Mouse (Mus musculus) megakaryocyte progenitor cell, adult 5-6 weeks (primary cell): ENCODE data around the gene Pla2g7. TPM values are rescaled to one million over a fixed set of nuclear protein-coding genes. Genes with fewer than 3 reads are reported as not detected.

Experiments
- ATAC-seq: replicated peaks from 2 replicates; pipeline ENCODE4 v1.8.0; 2016; ENCODE audit warnings: mild to moderate bottlenecking, moderate TSS enrichment, inconsistent platforms; ENCODE audit not compliant: poor library complexity
- total RNA-seq, 2 experiments: library from RNA; stranded (forward) in 1 of 2; stranded (reverse) in 1 of 2; fragments of 157-497, 149-512 nt in 1 of 2; fragments of 200-1000 nt in 1 of 2; gene quantifications; 2 replicates each; pipeline versions ENCODE4 v1.2.3 to v1.2.4; 2015 to 2017

The Pla2g7 gene
- total RNA-seq (2015) (1.3 and 2.0 TPM in 2 replicates), total RNA-seq (2017) (0.88 and 3.2 TPM in 2 replicates)

GRCm38 (mm10) chr17:43567992-43568888 lies at the start of gene Pla2g7:
Gene Pla2g7 (plus strand): TSS chr17:43568098.
- ATAC-seq: peak; percentile 56; the same call in 1 of the 2 replicates

GRCm38 (mm10) chr17:43518644-43519409 lies 49.1 kb upstream of the Pla2g7 start:
- peak; percentile 91 for ATAC-seq

- no peak for ATAC-seq
Observed at GRCm38 (mm10) chr17:43520166-43520565, 47.7 kb upstream of the Pla2g7 start.

- no peak for ATAC-seq
Observed at GRCm38 (mm10) chr17:43530507-43530906, 37.4 kb upstream of the Pla2g7 start.

- peak; percentile 46; the same call in 1 of the 2 replicates for ATAC-seq
Observed at GRCm38 (mm10) chr17:43531192-43531591, 36.7 kb upstream of the Pla2g7 start.

- ATAC-seq: peak; percentile 72
Observed at GRCm38 (mm10) chr17:43534362-43535222, 33.3 kb upstream of the Pla2g7 start.

GRCm38 (mm10) chr17:43536841-43537240 lies 31.1 kb upstream of the Pla2g7 start:
- 0 out of 2 replicates have a peak, but pooled peaks have one; percentile 20 for ATAC-seq

- 0 out of 2 replicates have a peak, but pooled peaks have one; percentile 14 for ATAC-seq
Observed at GRCm38 (mm10) chr17:43538767-43539166, 29.1 kb upstream of the Pla2g7 start.

GRCm38 (mm10) chr17:43543539-43543938 lies 24.4 kb upstream of the Pla2g7 start, which contains the start of gene Ankrd66:
Gene Ankrd66 (minus strand): TSS chr17:43543639.
- ATAC-seq: no peak

GRCm38 (mm10) chr17:43544040-43544439 lies 23.9 kb upstream of the Pla2g7 start:
- ATAC-seq: peak; percentile 39; the same call in 1 of the 2 replicates

GRCm38 (mm10) chr17:43551122-43551630 lies 16.7 kb upstream of the Pla2g7 start:
- ATAC-seq: no peak

- no peak for ATAC-seq
Observed at GRCm38 (mm10) chr17:43554516-43555403, 13.1 kb upstream of the Pla2g7 start.

GRCm38 (mm10) chr17:43557104-43557503 lies 10.8 kb upstream of the Pla2g7 start:
- ATAC-seq: peak; percentile 45

- peak; percentile 97 for ATAC-seq
Observed at GRCm38 (mm10) chr17:43557541-43558090, 10.3 kb upstream of the Pla2g7 start.

GRCm38 (mm10) chr17:43558678-43559077 lies 9.2 kb upstream of the Pla2g7 start:
- ATAC-seq: no peak

- no peak for ATAC-seq
Observed at GRCm38 (mm10) chr17:43563192-43563987, 4.5 kb upstream of the Pla2g7 start.

GRCm38 (mm10) chr17:43567593-43567991 lies 306 bp upstream of the Pla2g7 start:
- ATAC-seq: no peak

GRCm38 (mm10) chr17:43569287-43569686 lies 1.4 kb downstream of the Pla2g7 start:
- ATAC-seq: no peak
